Mouse (Mus musculus) fat pad, adult 2 months (tissue): ENCODE measurements around the gene Dhtkd1.
"Not testable (repeated sequence)": the region's sequence is repeated elsewhere in the genome, so short reads cannot be mapped to it uniquely, and the experiment has no call there.

Source experiments
- DNase-seq: peaks from one replicate; pipeline ENCODE4 v3.0.0-alpha.2; 2011; ENCODE audit warnings: low read depth, low spot score; ENCODE audit errors: extremely low read depth

The Dhtkd1 gene

GRCm38 (mm10) chr2:5942416-5943032 lies at the start of gene Dhtkd1:
TSS of gene Dhtkd1 (minus strand) at chr2:5942792.
- no peak for DNase-seq

DNA sequence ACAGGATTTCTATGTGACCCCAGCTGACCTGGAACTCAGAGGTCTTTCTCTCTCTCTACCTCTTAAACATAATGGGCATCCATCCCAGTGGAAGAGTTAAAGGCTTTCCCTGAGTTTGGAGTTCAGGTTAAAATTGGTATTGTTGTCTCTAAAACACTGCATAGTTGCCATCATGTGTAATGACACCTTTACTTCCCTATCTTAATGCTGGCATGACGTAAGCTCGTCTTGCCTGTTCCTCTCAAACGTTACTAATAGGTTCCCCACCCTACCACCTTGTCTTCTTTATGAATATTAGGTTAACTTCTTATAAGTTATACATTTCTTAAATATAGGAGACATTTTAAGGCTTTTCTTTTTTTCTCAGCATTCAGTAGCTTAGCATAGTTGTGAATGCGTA lies 34.9 kb upstream of the Dhtkd1 start:
- DNase-seq: no peak

DNA sequence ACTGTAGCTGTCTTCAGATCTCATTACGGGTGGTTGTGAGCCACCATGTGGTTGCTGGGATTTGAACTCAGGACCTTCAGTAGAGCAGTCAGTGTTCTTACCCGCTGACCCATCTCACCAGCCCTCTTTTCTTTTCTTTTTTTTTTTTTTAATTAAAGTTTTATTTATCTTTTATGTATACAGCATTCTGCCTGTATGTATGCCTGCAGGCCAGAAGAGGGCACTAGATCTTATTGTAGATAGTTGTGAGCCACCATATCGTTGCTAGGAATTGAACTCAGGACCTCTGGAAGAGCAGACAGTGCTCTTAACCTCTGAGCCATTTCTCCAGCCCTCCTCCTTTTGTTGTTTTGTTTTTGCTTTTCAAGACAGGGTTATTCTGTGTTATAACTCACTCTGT lies 28.0 kb upstream of the Dhtkd1 start:
- not testable (repeated sequence) for DNase-seq

GRCm38 (mm10) chr2:5965972-5966371 lies 23.4 kb upstream of the Dhtkd1 start:
- DNase-seq: no peak

- not testable (repeated sequence) for DNase-seq
Measured at GRCm38 (mm10) chr2:5963729-5964128, 21.1 kb upstream of the Dhtkd1 start.

DNA sequence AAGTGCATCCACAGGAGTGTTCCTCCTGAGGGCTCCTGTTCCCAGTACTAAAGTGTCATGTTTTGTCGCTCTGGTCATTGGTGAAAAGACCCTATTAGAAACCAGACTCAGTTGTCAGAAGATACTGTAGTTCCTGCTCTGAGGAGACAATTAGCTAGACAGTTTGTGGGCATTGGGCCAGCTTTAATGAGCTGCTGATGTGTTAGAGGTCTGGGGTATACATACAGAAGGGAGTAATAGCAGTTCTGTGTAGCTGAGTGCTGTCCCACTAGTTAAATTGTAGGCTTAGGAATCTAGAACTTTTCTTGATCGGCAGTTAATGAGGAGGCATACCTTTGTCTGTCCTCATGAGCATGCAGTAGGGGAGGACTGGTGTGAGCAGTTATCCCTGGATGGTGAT lies 19.7 kb upstream of the Dhtkd1 start:
- DNase-seq: no peak

- DNase-seq: no peak
Measured at GRCm38 (mm10) chr2:5957705-5958104, 15.1 kb upstream of the Dhtkd1 start.

DNA sequence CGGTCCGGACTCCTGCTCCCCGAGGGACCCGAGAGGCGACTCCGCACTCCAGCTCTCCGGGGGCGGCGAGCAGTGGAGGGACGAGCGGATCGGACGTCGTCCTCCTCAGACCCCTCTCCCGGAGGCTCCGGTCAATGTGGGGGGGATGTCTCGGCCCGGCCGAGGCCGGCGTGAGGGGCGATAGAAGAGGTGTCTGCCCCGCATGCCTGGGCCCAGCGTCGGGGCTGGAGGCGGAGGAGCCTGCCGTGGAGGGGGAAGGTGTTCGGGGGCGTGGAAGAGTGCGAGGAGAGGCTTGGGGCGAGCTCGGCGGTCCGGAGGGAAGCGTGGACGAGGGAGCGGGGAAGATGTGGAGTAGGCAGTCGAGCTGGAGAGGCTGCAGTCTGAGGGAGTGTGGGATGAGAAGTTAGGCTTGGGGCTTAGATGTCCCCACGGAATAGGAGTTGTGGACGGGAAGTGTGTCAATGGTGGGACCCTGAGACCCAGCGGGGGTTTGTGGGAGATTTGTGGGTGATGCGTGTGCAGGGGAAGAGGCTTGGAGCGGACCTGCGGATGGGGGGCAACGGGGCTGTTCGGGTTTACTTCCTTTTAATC lies 9.1 kb upstream of the Dhtkd1 start:
- no peak for DNase-seq

GRCm38 (mm10) chr2:5950766-5951595 lies 8.4 kb upstream of the Dhtkd1 start, which contains the start of gene Upf2:
TSS of gene Upf2 (plus strand) at chr2:5951469.
- DNase-seq: peak; percentile 68

GRCm38 (mm10) chr2:5950305-5950704 lies 7.7 kb upstream of the Dhtkd1 start:
- DNase-seq: peak; percentile 34

DNA sequence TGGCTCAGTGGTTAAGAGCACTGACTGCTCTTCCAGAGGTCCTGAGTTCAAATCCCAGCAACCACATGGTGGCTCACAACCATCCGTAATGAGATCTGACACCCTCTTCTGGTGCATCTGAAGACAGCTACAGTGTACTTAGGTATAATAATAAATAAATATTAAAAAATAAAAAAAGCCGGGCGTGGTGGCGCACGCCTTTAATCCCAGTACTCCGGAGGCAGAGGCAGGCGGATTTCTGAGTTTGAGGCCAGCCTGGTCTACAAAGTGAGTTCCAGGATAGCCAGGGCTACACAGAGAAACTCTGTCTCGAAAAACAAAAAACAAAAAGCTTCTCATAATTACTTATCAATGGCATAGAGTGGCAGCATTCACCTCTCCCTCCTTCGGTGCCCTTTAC lies 7.2 kb upstream of the Dhtkd1 start:
- not testable (repeated sequence) for DNase-seq

DNA sequence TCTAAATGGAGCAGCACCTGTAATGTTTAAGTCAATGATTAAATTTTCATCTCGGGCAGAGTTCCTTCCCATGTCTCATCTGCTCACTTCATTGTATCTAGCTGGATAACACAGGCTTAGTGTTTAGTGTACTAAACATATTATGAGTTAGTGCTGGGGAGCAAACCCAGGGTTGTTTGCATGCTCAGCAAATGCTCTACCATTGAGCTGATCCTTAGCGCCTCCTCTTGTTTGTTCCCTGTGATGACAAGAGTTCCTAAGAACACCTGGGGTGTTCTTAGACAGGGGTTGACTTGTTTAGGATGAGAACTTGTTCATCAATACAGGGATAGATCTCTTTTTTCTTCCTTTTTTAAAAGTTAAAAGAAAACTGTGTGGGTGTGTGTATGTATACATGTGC lies 6.4 kb upstream of the Dhtkd1 start:
- DNase-seq: no peak

GRCm38 (mm10) chr2:5946876-5947275 lies 4.3 kb upstream of the Dhtkd1 start:
- DNase-seq: no peak

- no peak for DNase-seq
Measured at GRCm38 (mm10) chr2:5945629-5946028, 3.0 kb upstream of the Dhtkd1 start.

DNA sequence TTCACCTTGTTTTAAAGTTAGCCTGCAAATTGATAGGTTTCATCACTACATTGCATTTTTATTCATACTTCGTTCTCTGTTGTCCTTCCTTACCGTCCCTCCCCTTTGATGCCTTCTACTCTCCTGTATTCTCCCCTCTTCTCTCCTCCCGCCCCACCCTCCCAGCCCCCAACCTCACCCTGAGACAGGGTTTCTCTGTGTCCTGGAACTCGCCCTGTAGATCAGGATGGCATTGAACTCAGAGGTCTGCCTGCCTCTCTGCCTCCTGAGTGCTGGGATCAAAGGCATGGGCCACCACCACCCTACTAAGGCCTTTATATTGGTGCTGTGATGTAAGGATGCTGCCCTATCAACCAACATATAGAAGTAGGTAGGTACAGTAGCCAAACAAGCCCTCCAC lies 479 bp upstream of the Dhtkd1 start:
- no peak for DNase-seq

DNA sequence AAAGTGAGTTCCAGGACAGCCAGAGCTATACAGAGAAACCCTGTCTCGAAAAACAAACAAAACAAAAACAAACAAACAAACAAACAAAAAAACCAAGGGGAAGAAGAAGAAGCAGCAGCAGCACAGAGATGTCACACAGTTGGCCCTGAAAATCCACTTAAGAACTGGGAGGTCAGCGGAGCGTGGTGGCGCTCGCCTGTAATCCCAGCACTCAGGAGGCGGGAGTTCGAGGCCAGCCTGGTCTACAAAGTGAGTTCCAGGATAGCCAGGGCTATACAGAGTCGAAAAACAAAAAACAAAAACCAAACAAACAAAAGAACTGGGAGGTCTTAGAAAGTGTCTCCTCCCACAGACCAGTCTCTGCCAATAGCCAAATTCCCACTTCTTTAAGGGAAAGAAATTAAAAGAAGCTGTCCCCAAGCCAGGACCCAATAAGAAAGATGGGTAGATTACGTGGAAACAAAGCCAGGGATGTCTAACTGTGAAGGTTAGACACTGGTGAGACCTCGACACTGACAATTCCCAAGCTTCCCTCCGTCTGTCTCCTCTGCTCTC lies 654 bp downstream of the Dhtkd1 start:
- no peak for DNase-seq

GRCm38 (mm10) chr2:5940936-5941335 lies 1.7 kb downstream of the Dhtkd1 start:
- DNase-seq: no peak

GRCm38 (mm10) chr2:5939911-5940310 lies 2.7 kb downstream of the Dhtkd1 start:
- DNase-seq: no peak

- no peak for DNase-seq
Measured at GRCm38 (mm10) chr2:5939319-5939718, 3.3 kb downstream of the Dhtkd1 start.

DNA sequence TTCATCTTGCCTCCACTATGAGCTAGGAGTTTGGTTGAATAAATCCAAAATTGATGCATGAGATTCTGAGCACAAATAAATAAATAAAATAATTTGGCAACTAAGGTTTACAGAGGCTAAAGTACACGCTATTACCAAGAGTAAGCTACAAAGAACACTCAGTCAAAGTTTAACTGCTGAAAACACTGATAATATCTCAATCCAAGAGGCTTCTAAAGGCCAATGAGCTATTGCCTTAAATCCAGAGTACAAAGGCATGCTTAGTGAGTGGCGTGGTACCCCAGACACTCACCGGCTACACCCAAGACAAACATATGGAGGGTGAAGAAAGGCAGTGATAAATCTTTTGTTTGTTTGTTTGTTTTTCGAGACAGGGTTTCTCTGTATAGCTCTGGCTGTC lies 6.0 kb downstream of the Dhtkd1 start:
- no peak for DNase-seq

GRCm38 (mm10) chr2:5936068-5936467 lies 6.5 kb downstream of the Dhtkd1 start:
- DNase-seq: no peak

- DNase-seq: no peak
Measured at GRCm38 (mm10) chr2:5934936-5935335, 7.7 kb downstream of the Dhtkd1 start.
